ENCODE assay signal across 9 mouse cellular contexts in genomic region chr15:89058736-89059135, GRCm38 (mm10). TPM values are rescaled to one million over a fixed set of nuclear protein-coding genes. Genes with fewer than 3 reads are reported as not detected.
DNase-seq lines count a peak whose midpoint lies in the region; ATAC-seq and TF ChIP-seq lines count a peak whose summit lies in the region.
"Had no signal": no experiment of that assay in that cellular context is flagged by ENCODE, and none has a peak within 500 bp of the region (broad histone marks: within the 10 kb centered on the region; RNA-seq: fewer than 3 reads in every experiment).

No protein-coding gene starts in this region.

- H3K4me1 ChIP-seq in heart, embryonic 10.5 days: peaks cover 16% of the 10 kb centered on the region
- peaks cover 5% of the 10 kb centered on the region; the same call in 1 of the 2 replicates for H3K4me1 ChIP-seq in stomach, embryonic 14.5 days (ENCODE audit: control insufficient read depth, insufficient read depth, low read length)
- no peaks in the 10 kb centered on the region for H3K4me1 ChIP-seq in stomach, postnatal 0 days (replicated peaks; ENCODE audit: control insufficient read depth, insufficient read depth)
- H3K4me1 ChIP-seq in hindbrain, embryonic 15.5 days (replicated peaks): peaks cover 20% of the 10 kb centered on the region
- peaks cover 4% of the 10 kb centered on the region; the same call in 1 of the 2 replicates for H3K4me1 ChIP-seq in stomach, embryonic 16.5 days (ENCODE audit: control insufficient read depth, insufficient read depth, low read length)

- H3K9me3 ChIP-seq in heart, embryonic 10.5 days: no peaks in the 10 kb centered on the region
- H3K9me3 ChIP-seq in stomach, embryonic 14.5 days (ENCODE audit: control insufficient read depth, low read depth, low read length): no peaks in the 10 kb centered on the region
- H3K9me3 ChIP-seq in stomach, postnatal 0 days (ENCODE audit: control insufficient read depth, low read length): no peaks in the 10 kb centered on the region
- H3K9me3 ChIP-seq in hindbrain, embryonic 15.5 days: no peaks in the 10 kb centered on the region
- no peaks in the 10 kb centered on the region for H3K9me3 ChIP-seq in stomach, embryonic 16.5 days (replicated peaks; ENCODE audit: control insufficient read depth, low read length)
- H3K9me3 ChIP-seq: limb, embryonic 15.5 days had no signal

- H3K9ac ChIP-seq in stomach, embryonic 14.5 days (replicated peaks; ENCODE audit: low read depth, low read length): no peak overlapping the region
- H3K9ac ChIP-seq in stomach, postnatal 0 days (ENCODE audit: low read length): no peak overlapping the region
- peak overlapping the region; percentile 69; the same call in 1 of the 2 replicates for H3K9ac ChIP-seq in hindbrain, embryonic 15.5 days
- H3K9ac ChIP-seq in stomach, embryonic 16.5 days (ENCODE audit: low read length): no peak overlapping the region

- H3K27me3 ChIP-seq in heart, embryonic 10.5 days (ENCODE audit: insufficient read depth, poor library complexity, severe bottlenecking): peaks cover 75% of the 10 kb centered on the region
- peaks cover 18% of the 10 kb centered on the region; the same call in 1 of the 2 replicates for H3K27me3 ChIP-seq in stomach, embryonic 14.5 days (ENCODE audit: control insufficient read depth, insufficient read depth, low read length)
- no peaks in the 10 kb centered on the region; the same call in 1 of the 2 replicates for H3K27me3 ChIP-seq in stomach, postnatal 0 days (ENCODE audit: control insufficient read depth, insufficient read depth, low read length)
- no peaks in the 10 kb centered on the region for H3K27me3 ChIP-seq in hindbrain, embryonic 15.5 days
- peaks cover 30% of the 10 kb centered on the region for H3K27me3 ChIP-seq in stomach, embryonic 16.5 days (ENCODE audit: control insufficient read depth, insufficient read depth, low read length)

- H3K36me3 ChIP-seq in heart, embryonic 10.5 days: peaks cover 14% of the 10 kb centered on the region; the same call in 1 of the 2 replicates
- H3K36me3 ChIP-seq in stomach, embryonic 14.5 days (ENCODE audit: control insufficient read depth, insufficient read depth, low read length): no peaks in the 10 kb centered on the region
- H3K36me3 ChIP-seq in stomach, postnatal 0 days (ENCODE audit: control insufficient read depth, insufficient read depth, low read length): no peaks in the 10 kb centered on the region
- H3K36me3 ChIP-seq in hindbrain, embryonic 15.5 days: no peaks in the 10 kb centered on the region
- no peaks in the 10 kb centered on the region for H3K36me3 ChIP-seq in stomach, embryonic 16.5 days (ENCODE audit: control insufficient read depth, insufficient read depth, low read length)
- H3K36me3 ChIP-seq: limb, embryonic 15.5 days had no signal

- H3K4me2 ChIP-seq in stomach, embryonic 14.5 days (replicated peaks; ENCODE audit: low read depth, low read length): no peak overlapping the region; the same call in 1 of the 2 replicates
- H3K4me2 ChIP-seq in stomach, postnatal 0 days (replicated peaks; ENCODE audit: low read depth): no peak overlapping the region
- peak overlapping the region; percentile 71 for H3K4me2 ChIP-seq in hindbrain, embryonic 15.5 days
- H3K4me2 ChIP-seq in stomach, embryonic 16.5 days (ENCODE audit: low read depth, low read length): peak overlapping the region; percentile 99; the same call in 1 of the 2 replicates

- TF ChIP-seq EP300 in stomach, postnatal 0 days (optimal IDR thresholded peaks at IDR 0.05): no peak

- DNase-seq in heart, embryonic 10.5 days (ENCODE audit: low spot score): no peak
- DNase-seq in heart, postnatal 36 days: no peak
- no peak for DNase-seq in stomach, postnatal 0 days (ENCODE audit: low spot score)
- DNase-seq in ovary, postnatal 10 days (ENCODE audit: low spot score): no peak
- no peak for DNase-seq in layer of hippocampus, postnatal 36 days

- H3K27ac ChIP-seq in heart, embryonic 10.5 days: peak overlapping the region; percentile 89
- H3K27ac ChIP-seq in stomach, embryonic 14.5 days (ENCODE audit: low read length): no peak overlapping the region
- H3K27ac ChIP-seq in stomach, postnatal 0 days (replicated peaks): no peak overlapping the region
- peak overlapping the region; percentile 81; the same call in 1 of the 2 replicates for H3K27ac ChIP-seq in hindbrain, embryonic 15.5 days (replicated peaks)
- H3K27ac ChIP-seq in stomach, embryonic 16.5 days (ENCODE audit: low read length): no peak overlapping the region
- H3K27ac ChIP-seq: limb, embryonic 15.5 days had no signal

- 19% methylated on average over 6 of the region's 6 CpGs for WGBS in heart, embryonic 10.5 days
- 21% methylated on average over 6 of the region's 6 CpGs for WGBS in stomach, embryonic 14.5 days
- 23% methylated on average over 6 of the region's 6 CpGs for WGBS in stomach, postnatal 0 days
- WGBS in hindbrain, embryonic 15.5 days: 34% methylated on average over 6 of the region's 6 CpGs
- 17% methylated on average over 6 of the region's 6 CpGs for WGBS in stomach, embryonic 16.5 days

- TF ChIP-seq CTCF in stomach, postnatal 0 days (IDR thresholded peaks at IDR 0.05; ENCODE audit: low read depth): no peak

- no peak for ATAC-seq in stomach, embryonic 14.5 days (ENCODE audit: insufficient number of reproducible peaks, insufficient read depth, low FRiP score, low read depth)
- no peak for ATAC-seq in stomach, postnatal 0 days (ENCODE audit: low FRiP score, low TSS enrichment)
- no peak for ATAC-seq in hindbrain, embryonic 15.5 days (ENCODE audit: low FRiP score, low read depth)
- ATAC-seq in stomach, embryonic 16.5 days (ENCODE audit: insufficient read depth, low FRiP score): no peak

- intact Hi-C loops in heart, postnatal 36 days (cut with DNase I): no loop called here

- H3K4me3 ChIP-seq in heart, embryonic 10.5 days: peak overlapping the region; percentile 78
- H3K4me3 ChIP-seq in stomach, embryonic 14.5 days (ENCODE audit: low read depth, low read length): peak overlapping the region; percentile 52; the same call in 1 of the 2 replicates
- H3K4me3 ChIP-seq in stomach, postnatal 0 days (ENCODE audit: low read depth, low read length): no peak overlapping the region
- peak overlapping the region; percentile 60 for H3K4me3 ChIP-seq in hindbrain, embryonic 15.5 days
- no peak overlapping the region for H3K4me3 ChIP-seq in stomach, embryonic 16.5 days (replicated peaks; ENCODE audit: low read length)

RNA-seq across cellular contexts. Expression of gene Panx2, which starts 0.8 kb away (rescaled TPM):
- 1.8 and 1.9 TPM in 2 replicates for polyA plus RNA-seq in heart, embryonic 10.5 days (2016; fragmentation: Nextera tagmentation; extraction: Ambion mirVana)
- 1 to 10 TPM; 1.3 to 1.7 TPM for total RNA-seq in heart, postnatal 36 days (2021)
- polyA plus RNA-seq in stomach, embryonic 14.5 days (2014; fragmentation: Nextera tagmentation; extraction: Ambion mirVana): 0.20 TPM in 2 replicates
- polyA plus RNA-seq in stomach, postnatal 0 days (2015; fragmentation: Nextera tagmentation; extraction: Ambion mirVana): 0.16 and 0.79 TPM in 2 replicates
- polyA plus RNA-seq in hindbrain, embryonic 15.5 days (2015; fragmentation: Nextera tagmentation; extraction: Ambion mirVana): 7.9 and 9.2 TPM in 2 replicates
- polyA plus RNA-seq in stomach, embryonic 16.5 days (2015; fragmentation: Nextera tagmentation; extraction: Ambion mirVana): 0.40 and 1.2 TPM in 2 replicates
- total RNA-seq in layer of hippocampus, postnatal 36 days (2021): 100 to 1,000 TPM; 156 to 159 TPM

RNA-seq across cellular contexts. Expression of gene Trabd, which starts 16.2 kb away (rescaled TPM):
- polyA plus RNA-seq in heart, embryonic 10.5 days (2016; fragmentation: Nextera tagmentation; extraction: Ambion mirVana): 63.0 and 67.6 TPM in 2 replicates
- total RNA-seq in heart, postnatal 36 days (2021): 10 to 100 TPM; 45.6 to 50.5 TPM
- 43.9 and 47.4 TPM in 2 replicates for polyA plus RNA-seq in stomach, embryonic 14.5 days (2014; fragmentation: Nextera tagmentation; extraction: Ambion mirVana)
- polyA plus RNA-seq in stomach, postnatal 0 days (2015; fragmentation: Nextera tagmentation; extraction: Ambion mirVana): 55.9 and 57.8 TPM in 2 replicates
- polyA plus RNA-seq in hindbrain, embryonic 15.5 days (2015; fragmentation: Nextera tagmentation; extraction: Ambion mirVana): 37.9 and 41.7 TPM in 2 replicates
- polyA plus RNA-seq in stomach, embryonic 16.5 days (2015; fragmentation: Nextera tagmentation; extraction: Ambion mirVana): 59.9 and 70.2 TPM in 2 replicates
- 10 to 100 TPM; 23.0 to 26.9 TPM for total RNA-seq in layer of hippocampus, postnatal 36 days (2021)

RNA-seq across cellular contexts. Expression of gene Selenoo, which starts 30.1 kb away (rescaled TPM):
- 9.5 and 11.8 TPM in 2 replicates for polyA plus RNA-seq in heart, embryonic 10.5 days (2016; fragmentation: Nextera tagmentation; extraction: Ambion mirVana)
- total RNA-seq in heart, postnatal 36 days (2021): 10 to 100 TPM; 15.4 to 17.1 TPM
- 22.0 and 22.2 TPM in 2 replicates for polyA plus RNA-seq in stomach, embryonic 14.5 days (2014; fragmentation: Nextera tagmentation; extraction: Ambion mirVana)
- 14.3 and 16.3 TPM in 2 replicates for polyA plus RNA-seq in stomach, postnatal 0 days (2015; fragmentation: Nextera tagmentation; extraction: Ambion mirVana)
- 20.1 and 21.3 TPM in 2 replicates for polyA plus RNA-seq in hindbrain, embryonic 15.5 days (2015; fragmentation: Nextera tagmentation; extraction: Ambion mirVana)
- polyA plus RNA-seq in stomach, embryonic 16.5 days (2015; fragmentation: Nextera tagmentation; extraction: Ambion mirVana): 13.4 and 15.0 TPM in 2 replicates
- total RNA-seq in layer of hippocampus, postnatal 36 days (2021): 10 to 100 TPM; 20.3 to 21.7 TPM

Comparison
In these comparisons a context has a peak if more than half of its experiments do, and no peak if none do; other contexts are left out.
1. H3K4me3 ChIP-seq: peak in heart, embryonic 10.5 days (single experiment), stomach, embryonic 14.5 days (single experiment) and hindbrain, embryonic 15.5 days (single experiment); none in stomach, postnatal 0 days (single experiment) and stomach, embryonic 16.5 days (single experiment).
2. H3K4me2 ChIP-seq: peak in hindbrain, embryonic 15.5 days (single experiment) and stomach, embryonic 16.5 days (single experiment); none in stomach, embryonic 14.5 days (single experiment) and stomach, postnatal 0 days (single experiment).
3. H3K27ac ChIP-seq: peak in heart, embryonic 10.5 days (single experiment) and hindbrain, embryonic 15.5 days (single experiment); none in stomach, embryonic 14.5 days (single experiment), stomach, postnatal 0 days (single experiment) and stomach, embryonic 16.5 days (single experiment).